Mouse (Mus musculus) embryo, embryonic 10.5 days (tissue): ENCODE measurements around the gene Ifi27l2a.

ENCODE experiments used
- DNase-seq: peaks from one replicate; pipeline ENCODE4 v3.0.0-alpha.2; 2015; ENCODE audit warnings: low spot score

Gene Ifi27l2a

DNA sequence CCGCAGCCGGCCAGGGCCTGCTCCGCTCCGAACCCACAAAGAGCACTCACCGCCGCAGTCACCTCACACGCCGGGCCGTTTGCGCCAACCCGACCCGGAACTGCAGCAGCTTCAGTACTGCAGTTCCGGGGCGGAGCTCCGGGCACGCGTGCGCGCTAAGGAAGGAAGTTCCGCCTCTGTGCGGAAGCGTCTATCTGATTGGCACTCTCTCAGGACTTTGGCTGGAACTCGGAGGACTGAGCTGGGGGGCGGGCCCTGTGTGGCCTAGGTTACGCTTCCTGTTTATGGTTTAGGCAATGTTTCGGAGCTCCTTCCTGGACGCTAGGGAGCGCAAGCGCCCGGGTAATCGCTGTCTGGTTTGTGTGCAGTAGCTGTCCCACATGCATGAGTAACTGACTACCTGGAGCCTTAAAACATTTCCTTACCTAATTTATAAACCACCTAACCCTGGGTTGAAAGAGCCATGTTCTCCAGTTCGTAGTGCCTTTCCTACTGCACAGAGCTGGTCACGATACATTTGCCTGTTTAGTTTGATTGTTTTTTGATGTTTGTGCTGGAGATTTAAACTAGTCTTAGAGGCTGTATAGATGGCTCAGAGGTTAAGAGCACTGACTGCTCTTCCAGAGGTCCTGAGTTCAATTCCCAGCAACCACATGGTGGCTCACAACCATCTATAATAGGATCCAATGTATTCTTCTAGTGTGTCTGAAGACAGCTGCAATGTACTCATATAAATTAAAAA is 17.6 kb downstream of the Ifi27l2a start, which contains the start of gene Ddx24:
TSS of gene Ddx24 (minus strand) at position 102 of the 742 bp plus-strand sequence.
- DNase-seq = peak; percentile 99

DNA sequence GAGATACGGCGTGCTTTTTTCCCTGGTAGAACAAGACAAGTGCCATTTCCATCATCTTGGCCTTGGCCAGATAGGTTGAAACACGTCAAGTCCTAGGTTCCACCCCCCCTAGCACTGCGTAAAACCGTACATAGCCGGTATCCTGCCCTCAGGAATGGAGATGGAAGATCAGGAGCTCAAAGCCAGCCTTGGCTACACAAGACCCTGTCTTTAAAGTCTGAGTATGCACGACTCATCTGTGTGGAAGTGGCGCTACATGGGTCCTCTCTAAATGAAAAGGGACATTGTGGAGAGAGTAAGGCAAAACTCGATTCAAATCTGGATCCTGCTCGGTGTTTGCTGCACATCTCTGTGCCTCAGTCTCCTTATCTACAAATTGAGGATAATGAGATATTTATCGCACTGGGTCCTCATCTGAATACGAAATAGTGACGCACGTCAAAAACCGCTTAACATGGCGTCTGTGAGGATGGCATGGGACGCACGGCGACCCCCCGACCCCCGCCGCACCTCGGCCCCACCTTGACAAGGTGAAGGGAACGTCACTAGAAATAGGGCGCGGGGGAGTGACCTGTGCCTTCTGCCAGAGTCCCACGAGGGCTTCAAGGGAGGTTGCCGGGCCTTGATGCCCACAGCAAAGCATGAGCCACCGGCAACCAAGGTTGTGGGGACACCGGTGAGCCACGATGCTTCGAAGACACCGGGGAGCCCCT is 18.3 kb downstream of the Ifi27l2a start:
- no peak for DNase-seq

DNA sequence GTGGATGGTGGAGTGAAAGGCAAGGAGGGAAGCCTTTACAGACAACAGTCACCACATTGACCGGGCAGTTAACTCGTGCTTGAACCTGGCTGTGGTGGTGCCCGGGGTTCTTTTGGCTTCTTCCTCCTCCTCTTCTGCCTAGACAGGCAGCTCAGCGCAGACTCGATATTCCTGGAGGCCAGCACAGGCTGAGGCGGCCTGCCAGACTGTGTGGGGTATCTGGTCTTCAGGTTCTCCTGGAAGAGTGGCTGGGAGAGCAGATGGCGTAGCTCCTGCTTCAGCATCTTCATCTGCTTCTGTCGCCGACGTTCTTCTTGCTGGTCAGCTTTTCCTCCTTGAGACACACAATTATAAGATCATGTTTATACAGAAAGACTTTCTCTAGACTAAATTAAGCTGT is 35.3 kb downstream of the Ifi27l2a start:
- no peak for DNase-seq

DNA sequence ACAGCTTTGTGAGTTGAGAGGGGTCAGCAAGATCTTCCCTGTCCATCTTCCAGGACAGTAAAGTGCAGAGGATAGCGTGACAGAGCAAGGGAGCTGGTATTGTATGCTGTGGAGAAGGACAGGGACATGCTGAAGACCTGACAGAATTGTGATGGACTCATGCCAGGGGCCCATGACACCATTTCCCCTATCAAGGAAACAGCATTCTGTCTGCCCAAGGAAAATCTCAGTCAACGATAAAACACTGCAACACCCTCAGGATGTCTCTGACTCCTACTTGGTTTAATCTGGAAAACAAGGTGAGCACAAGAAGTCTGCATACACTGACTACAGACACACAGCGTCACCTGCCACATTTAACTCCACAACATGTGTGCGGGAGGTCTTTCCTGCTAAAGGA is 35.8 kb downstream of the Ifi27l2a start, which contains the start of gene 9330161L09Rik:
TSS of gene 9330161L09Rik (minus strand) at position 101 of the 400 bp plus-strand sequence.
- DNase-seq = no peak

DNA sequence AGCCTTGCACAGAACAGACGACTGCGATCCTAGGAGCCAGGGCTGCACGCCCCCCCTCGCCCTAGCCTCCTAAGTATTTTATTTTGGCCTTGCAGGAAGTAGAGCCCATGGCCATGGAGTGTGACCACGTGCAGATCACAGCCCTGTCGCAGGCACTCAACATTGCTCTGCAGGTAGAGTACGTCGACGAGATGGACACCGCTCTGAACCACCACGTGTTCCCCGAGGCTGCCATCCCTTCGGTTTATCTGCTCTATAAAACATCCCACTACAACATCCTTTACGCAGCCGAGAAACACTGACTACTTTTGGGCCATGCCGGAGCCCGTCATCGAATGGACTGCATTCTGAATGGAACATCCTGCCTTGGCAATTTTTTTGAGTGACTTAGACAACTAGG is 39.3 kb downstream of the Ifi27l2a start:
- no peak for DNase-seq

DNA sequence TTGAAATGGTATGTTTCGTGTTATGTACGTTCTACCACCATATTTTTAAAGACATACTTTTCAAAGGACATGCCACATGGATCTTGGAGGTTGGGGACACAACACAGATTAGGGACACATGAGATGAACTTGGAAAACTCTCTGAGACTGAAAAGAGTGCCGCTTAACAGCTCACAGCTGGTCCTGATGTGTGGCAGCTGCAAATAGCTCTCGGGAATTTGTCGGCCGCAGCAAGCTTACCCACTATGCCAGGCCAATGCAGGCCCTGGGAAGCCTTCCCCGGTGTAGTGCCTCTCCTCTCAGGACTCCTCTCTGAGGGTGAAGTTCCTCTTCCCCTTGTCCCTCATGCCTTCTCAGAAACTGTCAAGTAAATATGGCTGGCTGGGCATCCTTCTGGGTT is 46.7 kb downstream of the Ifi27l2a start:
- no peak for DNase-seq

DNA sequence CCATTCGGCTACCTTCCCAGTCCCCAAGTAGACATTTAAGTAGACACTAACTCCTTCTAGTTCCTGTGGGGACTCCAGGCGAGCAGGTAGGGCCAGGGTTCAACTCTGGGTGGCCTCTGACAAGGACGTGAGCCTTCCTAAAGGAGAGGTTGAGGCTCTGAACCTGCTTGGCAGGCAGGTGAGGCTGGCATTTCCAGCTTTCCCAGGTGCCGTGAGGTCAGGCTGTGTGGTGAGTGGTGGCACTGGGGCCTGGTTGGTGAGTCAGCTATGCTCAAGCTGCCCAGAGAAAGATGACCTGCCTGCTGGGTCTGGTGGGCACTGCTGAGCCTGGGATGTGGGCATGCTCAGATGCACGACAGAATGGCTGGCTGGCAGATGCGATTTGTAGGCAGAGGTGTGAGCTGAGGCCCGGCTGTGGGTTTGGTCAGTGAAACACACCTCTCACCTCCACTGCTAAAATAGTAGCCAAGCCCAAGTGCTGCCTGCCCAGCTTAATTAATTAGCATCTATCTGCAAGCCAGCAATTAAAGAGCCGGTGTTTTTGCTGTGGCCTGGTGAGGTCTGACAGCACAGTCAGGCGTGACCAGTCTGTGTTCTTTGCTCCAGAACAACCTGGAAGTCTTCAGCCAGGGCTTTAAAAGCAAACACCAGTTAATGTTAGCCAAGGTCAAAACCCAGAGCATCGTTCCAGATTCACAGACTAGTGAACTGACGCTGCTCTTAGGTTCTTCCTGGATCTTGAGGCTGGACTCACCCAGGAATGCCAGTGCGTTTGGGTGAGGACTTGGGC is 47.8 kb downstream of the Ifi27l2a start:
- DNase-seq = no peak

DNA sequence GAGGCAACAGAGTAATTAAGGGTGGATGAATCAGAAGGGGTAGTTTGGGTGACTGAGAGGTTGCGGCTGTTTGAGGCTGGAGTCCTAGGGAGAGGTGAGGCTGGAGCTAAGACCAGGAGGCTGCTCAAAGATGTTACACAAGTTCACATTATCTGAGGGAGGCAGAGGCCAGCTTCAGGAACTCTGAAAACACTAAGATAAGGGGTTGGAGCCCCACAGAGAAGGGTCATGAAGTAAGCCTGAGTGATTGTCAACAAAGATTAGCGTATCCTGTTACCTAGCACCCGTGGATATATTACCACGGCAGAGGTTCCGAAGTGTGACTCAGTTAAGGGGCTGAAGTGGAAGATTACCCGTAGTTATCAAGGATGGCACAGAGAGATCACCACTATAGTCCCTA is 50.0 kb downstream of the Ifi27l2a start:
- DNase-seq = no peak
